Mouse (Mus musculus) adrenal gland (tissue): ENCODE data around the gene Aamp.

ENCODE experiments used
- intact Hi-C: fragments of 180-260 bp; cut with DNase I; formaldehyde crosslinking; loops from one replicate; pipeline ENCODE4 v1.15.1; 2025

Gene Aamp

GRCm38 (mm10) chr1:74240311-74240710 is 44.2 kb downstream of the Aamp start:
- intact Hi-C loops: no loop called here

- intact Hi-C loops: loop anchor here (5.0 kb wide), 1 partner anchor 43 kb away; the partner anchor contains the start of genes Aamp and Pnkd
These were observed 44.9 kb downstream of the Aamp start for GRCm38 (mm10) chr1:74239618-74240017.

- intact Hi-C loops: loop anchor here (5.0 kb wide), 1 partner anchor 43 kb away; the partner anchor contains the start of genes Aamp and Pnkd
These were observed 45.4 kb downstream of the Aamp start for GRCm38 (mm10) chr1:74239162-74239561.

DNA sequence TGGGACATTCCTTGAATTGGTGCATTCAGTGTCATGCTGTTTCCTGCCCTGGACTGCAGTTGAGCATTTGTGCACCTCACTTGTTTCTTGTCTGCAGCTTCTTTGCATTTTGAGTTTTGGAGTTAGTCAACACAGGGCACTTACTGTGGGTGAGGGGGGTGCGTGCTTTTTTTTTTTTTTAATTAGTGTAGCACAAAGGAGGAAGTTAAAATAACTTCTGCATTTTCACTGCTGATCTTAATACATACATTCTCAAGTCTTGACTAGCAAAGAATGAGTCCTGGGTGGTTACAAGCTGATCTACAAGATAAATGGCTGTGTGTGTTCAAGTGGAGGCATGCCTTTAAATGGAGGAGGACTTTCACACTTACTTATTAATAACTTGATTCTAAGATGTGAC is 46.4 kb downstream of the Aamp start:
- intact Hi-C loops: loop anchor here (5.0 kb wide), 1 partner anchor 44 kb away; the partner anchor contains the start of genes Aamp and Pnkd

DNA sequence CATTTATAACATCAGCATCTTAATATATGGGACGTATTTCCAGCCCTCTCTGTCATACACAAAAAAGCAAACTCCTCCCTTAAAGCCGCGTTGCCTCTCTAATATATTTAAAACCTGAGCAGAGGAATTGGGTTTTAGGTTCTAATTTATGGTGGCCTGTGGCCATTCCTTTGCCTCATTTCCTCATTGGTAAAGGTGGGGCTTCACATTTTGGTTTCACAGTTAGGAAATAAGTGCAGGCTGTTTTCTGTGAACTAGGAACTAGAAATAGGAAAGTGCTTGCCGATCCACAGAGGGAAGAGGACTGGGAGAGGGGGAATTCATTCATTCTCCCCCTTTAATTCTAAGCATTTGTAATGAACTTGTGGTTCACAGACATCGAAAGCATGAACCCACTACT is 46.9 kb downstream of the Aamp start:
- intact Hi-C loops: loop anchor here (5.0 kb wide), 1 partner anchor 45 kb away; the partner anchor contains the start of genes Aamp and Pnkd

GRCm38 (mm10) chr1:74236590-74237317 is 47.8 kb downstream of the Aamp start:
- intact Hi-C loops: loop anchor here (5.0 kb wide), 1 partner anchor 46 kb away; the partner anchor contains the start of genes Aamp and Pnkd

DNA sequence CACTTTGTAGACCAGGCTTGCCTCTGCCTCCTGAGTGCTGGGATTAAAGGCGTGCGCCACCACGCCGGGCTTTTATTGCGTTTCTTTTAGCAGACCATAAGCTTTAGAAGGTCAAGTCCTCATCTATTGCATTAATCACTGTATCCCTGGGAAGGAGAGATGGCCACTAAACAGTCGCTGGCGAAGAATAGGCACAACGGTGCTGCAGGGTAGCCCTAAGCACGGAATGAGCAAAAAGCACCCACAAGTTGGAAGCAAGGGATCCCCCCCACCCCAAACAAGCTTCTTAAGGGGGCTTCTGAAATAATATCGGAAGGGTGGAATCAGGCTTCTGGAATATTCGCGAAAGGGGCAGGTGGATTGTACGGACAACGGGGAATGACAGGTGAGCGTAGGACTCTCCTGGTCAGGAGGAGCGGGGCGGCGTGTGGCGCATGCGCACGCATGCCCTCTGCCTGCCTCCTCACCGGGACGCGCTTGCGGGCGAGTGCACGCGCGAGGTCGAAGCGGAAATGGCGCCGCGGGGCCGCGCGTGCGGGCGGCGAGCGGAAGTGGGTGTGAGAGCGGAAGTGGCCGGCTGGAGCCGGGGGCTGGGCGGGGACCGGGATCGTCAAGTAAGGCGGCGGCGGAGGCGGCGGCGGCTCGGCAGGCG is 48.5 kb downstream of the Aamp start, which contains the start of gene Arpc2:
Arpc2 (plus strand) TSS at position 147 of the 652 bp plus-strand sequence.
- intact Hi-C loops: loop anchor here (5.0 kb wide), 1 partner anchor 46 kb away; the partner anchor contains the start of genes Aamp and Pnkd

GRCm38 (mm10) chr1:74230992-74231391 is 53.5 kb downstream of the Aamp start:
- intact Hi-C loops: no loop called here

GRCm38 (mm10) chr1:74229942-74230341 is 54.6 kb downstream of the Aamp start:
- intact Hi-C loops: no loop called here
